Mouse (Mus musculus) hindlimb bud, embryonic 11.5 days (tissue): Measurements from ENCODE around the gene Atp5f1.
"Not testable (repeated sequence)": the region's sequence is repeated elsewhere in the genome, so short reads cannot be mapped to it uniquely, and the experiment has no call there.

Experiments
- DNase-seq: peaks from one replicate; pipeline ENCODE4 v3.0.0-alpha.2; 2012; ENCODE audit warnings: low read depth, low spot score; ENCODE audit errors: extremely low spot score

The Atp5f1 gene

GRCm38 (mm10) chr3:105932240-105933071 lies 27.4 kb downstream of the Atp5f1 start, which contains the start of gene I830077J02Rik:
Gene I830077J02Rik (minus strand): TSS chr3:105932664.
- no peak for DNase-seq

- no peak for DNase-seq
These were observed 28.8 kb downstream of the Atp5f1 start for GRCm38 (mm10) chr3:105931095-105931494.

GRCm38 (mm10) chr3:105929821-105930220 lies 30.1 kb downstream of the Atp5f1 start:
- DNase-seq, result no peak

DNA sequence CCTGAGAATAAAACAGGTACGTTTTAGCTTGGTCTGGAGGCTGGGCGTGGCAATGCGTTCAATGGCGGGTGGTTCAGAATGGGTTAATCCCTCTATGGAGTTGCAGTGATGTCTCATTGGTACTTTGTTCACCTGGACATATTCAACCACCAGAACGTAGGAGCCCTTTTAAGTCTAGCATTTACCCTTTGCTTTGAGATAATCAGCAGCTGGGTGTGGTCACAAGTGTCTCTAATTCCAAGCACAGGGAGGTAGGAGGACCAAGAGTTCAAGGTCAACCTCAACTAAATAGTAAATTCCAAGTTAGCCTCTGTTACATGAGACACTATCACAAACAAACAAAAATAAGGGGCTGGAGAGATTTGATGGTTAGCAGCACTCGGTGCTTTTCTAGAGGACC lies 31.1 kb downstream of the Atp5f1 start:
- no peak for DNase-seq

GRCm38 (mm10) chr3:105928195-105928569 lies 31.7 kb downstream of the Atp5f1 start:
- DNase-seq, result no peak

DNA sequence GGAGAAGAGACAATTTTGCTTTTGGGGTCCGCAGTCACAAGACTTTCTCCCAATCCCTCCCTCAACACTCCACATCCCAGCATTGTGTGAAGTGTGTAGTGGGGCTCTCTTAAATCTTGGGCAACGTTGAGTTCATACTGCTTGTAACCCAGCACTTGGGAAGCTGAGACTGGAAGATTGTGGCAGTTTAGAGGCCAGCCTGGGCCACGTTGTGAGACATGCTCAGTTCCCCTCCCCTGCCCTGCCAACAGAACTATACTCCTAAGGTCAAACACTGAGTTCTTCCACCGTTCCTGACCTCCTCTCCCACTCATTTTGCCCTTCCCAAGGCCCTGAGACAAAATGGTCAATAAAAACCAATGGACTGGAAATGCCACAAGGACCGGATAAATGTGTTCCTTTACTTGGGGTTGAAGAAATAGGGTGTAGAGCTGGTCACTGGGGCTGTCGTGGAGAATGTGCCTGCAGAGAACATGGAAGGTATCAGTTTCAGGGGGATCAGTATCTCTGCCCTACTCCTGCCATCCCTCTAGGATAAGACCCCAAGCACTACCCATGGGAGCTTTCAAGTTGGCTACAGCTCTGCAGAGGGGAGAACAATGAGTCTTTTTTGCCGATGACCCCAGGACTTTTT lies 32.2 kb downstream of the Atp5f1 start:
- DNase-seq, result no peak

- no peak for DNase-seq
These were observed 35.3 kb downstream of the Atp5f1 start for GRCm38 (mm10) chr3:105924616-105925015.

- no peak for DNase-seq
These were observed 37.9 kb downstream of the Atp5f1 start for GRCm38 (mm10) chr3:105921959-105922358.

- DNase-seq, result not testable (repeated sequence)
These were observed 39.2 kb downstream of the Atp5f1 start for GRCm38 (mm10) chr3:105920743-105921142.

DNA sequence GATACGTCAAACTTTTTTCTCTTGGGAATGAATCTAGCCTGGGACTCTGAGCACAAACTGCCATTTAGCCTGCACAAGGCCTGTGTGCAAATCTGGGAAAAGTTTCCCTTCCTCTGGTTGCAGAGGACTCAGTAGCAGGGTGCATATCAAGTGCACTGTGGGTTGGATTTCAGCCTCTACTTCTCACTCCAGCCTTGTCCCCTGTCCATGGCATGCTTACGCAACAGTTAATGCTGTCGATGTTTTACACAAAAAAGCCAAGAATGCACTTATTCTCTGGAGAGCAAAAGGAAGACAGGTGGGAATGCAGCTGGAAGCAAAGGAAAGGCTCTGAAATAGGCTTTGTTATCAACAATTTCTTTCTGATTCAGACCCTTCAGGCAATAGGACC lies 41.5 kb downstream of the Atp5f1 start:
- DNase-seq, result no peak

GRCm38 (mm10) chr3:105917656-105918354 lies 42.1 kb downstream of the Atp5f1 start:
- DNase-seq, result no peak

DNA sequence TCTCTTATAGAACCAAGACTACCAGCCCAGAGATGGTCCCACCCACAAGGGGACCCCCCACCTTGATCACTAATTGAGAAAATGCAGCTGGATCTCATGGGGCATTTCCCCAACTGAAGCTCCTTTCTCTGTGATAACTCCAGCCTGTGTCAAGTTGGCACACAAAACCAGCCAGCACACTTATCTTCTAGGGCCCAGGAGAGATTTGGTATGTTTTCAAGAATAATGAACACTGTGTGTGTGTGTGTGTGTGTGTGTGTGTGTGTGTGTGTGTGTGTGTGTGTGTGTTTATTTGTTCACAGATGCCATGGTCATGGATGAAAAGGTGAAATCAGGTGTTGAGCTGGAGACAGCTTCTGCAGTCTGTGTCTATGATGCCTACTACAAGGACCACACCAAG lies 43.4 kb downstream of the Atp5f1 start:
- not testable (repeated sequence) for DNase-seq

- no peak for DNase-seq
These were observed 44.6 kb downstream of the Atp5f1 start for GRCm38 (mm10) chr3:105915281-105915680.

- no peak for DNase-seq
These were observed 45.8 kb downstream of the Atp5f1 start for GRCm38 (mm10) chr3:105913839-105914681.

GRCm38 (mm10) chr3:105912097-105912880 lies 47.6 kb downstream of the Atp5f1 start:
- DNase-seq, result no peak

DNA sequence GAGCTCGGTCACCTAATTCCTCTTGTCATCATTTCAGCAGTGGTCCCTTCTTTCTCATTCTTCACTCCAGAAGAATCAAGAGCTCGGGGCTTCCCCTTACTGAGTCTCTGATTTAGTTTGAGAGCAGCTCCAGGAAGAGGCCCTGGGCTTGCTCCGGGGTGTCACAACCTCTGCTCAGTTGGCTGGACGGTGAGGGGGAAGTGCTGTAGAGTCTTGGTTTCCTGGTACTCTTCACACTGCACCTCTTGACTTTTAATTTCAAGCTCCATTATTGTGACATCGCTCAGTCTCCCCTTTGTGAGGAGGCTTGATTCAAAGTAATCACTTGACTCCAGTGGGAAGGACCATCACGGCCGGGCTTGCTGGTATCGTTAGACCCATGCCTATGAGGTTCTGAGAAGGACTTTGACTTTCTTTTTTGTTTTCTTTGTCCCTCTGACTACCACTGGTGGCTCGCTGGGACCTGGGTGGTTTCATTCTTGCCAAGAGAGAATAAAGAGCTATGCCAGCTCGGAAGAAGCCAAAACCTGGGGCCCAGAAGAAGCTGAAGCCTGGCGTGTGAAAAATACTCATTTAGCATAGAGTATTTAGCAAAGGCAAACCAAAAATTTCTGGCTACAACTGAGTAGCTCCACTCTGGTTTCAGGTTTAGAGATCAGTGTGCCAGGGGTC lies 49.2 kb downstream of the Atp5f1 start:
- DNase-seq, result no peak

GRCm38 (mm10) chr3:105908976-105909375 lies 50.9 kb downstream of the Atp5f1 start:
- DNase-seq, result no peak

DNA sequence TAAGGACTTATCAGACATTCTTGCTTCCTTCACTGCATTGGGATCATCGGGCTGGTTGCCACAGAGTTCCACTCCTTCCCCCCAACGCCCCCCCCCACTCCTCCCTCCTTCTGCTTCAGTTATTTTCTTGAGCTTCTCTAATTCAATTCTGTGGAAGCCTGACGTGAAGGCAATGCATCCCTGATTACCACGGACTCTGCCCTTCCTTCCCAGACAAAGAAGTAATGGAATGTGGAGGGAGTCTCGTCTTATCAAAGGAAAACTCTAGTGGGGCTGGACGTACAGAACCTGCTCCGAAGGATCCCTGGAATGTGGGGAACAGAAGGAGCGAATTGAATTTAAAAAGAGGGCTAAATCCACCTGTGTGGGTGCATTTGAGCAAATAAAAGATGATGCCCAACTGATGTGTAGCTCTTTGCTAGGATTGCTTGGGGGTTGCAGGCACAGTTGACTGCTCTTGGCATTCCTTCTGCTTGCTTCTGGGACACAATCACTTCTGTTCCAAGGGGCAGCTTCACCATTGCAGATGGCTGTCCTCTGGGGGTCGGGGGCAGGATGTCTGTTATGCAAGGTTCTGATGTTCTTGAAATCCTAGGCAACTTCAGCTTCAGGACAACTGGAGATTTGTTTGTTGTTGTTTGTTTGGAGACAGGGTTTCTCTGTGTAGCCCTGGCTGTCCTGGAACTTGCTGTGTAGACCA lies 51.8 kb downstream of the Atp5f1 start:
- DNase-seq, result no peak

- DNase-seq, result no peak
These were observed 55.2 kb downstream of the Atp5f1 start for GRCm38 (mm10) chr3:105904721-105905120.
